Mouse (Mus musculus) small intestine, adult 2 months (tissue): ENCODE measurements at regions not wholly inside any gene's neighbourhood (a gene's known extent, or its start where the extent isn't known, plus 50 kb on each side); places are given as distances from the start of the nearest gene placed in this dataset.

Experiments
- H3K27ac ChIP-seq: fragments of 200-500 bp; 2 replicates; pipeline ENCODE4 v1.5.1; 2012; ENCODE audit warnings: low read depth, low read length, control low read depth, inconsistent platforms; ENCODE audit not compliant: insufficient read depth
- H3K27me3 ChIP-seq: fragments of 200-500 bp; 2 replicates; pipeline ENCODE4 v1.6.1; 2012; ENCODE audit warnings: mild to moderate bottlenecking, moderate library complexity, low read length, inconsistent platforms; ENCODE audit not compliant: control insufficient read depth, insufficient read depth
- H3K36me3 ChIP-seq: fragments of 200-500 bp; 2 replicates; pipeline ENCODE4 v1.6.1; 2012; ENCODE audit warnings: mild to moderate bottlenecking, low read length, control low read depth, inconsistent platforms; ENCODE audit not compliant: control insufficient read depth, insufficient read depth
- H3K4me1 ChIP-seq: fragments of 200-500 bp; 2 replicates; pipeline ENCODE4 v1.6.1; 2012; ENCODE audit warnings: low read length, inconsistent platforms, mixed read lengths; ENCODE audit not compliant: control insufficient read depth, insufficient read depth, insufficient read length
- H3K4me3 ChIP-seq: fragments of 200-500 bp; 2 replicates; pipeline ENCODE4 v1.5.1; 2012; ENCODE audit warnings: low read depth, mild to moderate bottlenecking, control low read depth, inconsistent platforms, low read length, moderate library complexity
- CTCF ChIP-seq: fragments of 200-500 bp; IDR thresholded peaks from 2 replicates; pipeline ENCODE4 v1.5.1; 2012; ENCODE audit warnings: low read depth, mild to moderate bottlenecking, control low read depth, inconsistent platforms, low read length, moderate library complexity, mixed read lengths; ENCODE audit not compliant: insufficient replicate concordance, insufficient read length; ENCODE audit errors: extremely low read depth
- POLR2A ChIP-seq: fragments of 200-500 bp; IDR thresholded peaks from 2 replicates; pipeline ENCODE4 v1.6.1; 2012; ENCODE audit warnings: low read depth, mild to moderate bottlenecking, control low read depth, inconsistent platforms, low read length, moderate library complexity
- WGBS: fragments of 180-500 bp; shearing (Covaris S2); methylation state at CpG from one replicate; pipeline ENCODE4 v1.1.7; 2018; 5-methylcytosine and 5-hydroxymethylcytosine counted together

GRCm38 (mm10) chr8:116362351-116362750, 142.4 kb upstream of the Dynlrb2 start:
- TF ChIP-seq CTCF, result no peak
- TF ChIP-seq POLR2A, result no peak
- peaks cover 3% of the 10 kb centered on the region; the same call in 1 of the 2 replicates for H3K4me1 ChIP-seq
- no peak overlapping the region for H3K4me3 ChIP-seq
- no peak overlapping the region for H3K27ac ChIP-seq
- no peaks in the 10 kb centered on the region for H3K36me3 ChIP-seq
- 11% methylated on average over 4 of the region's 4 CpGs for WGBS
- H3K27me3 ChIP-seq, result 0 out of 2 replicates have a peak, but pooled peaks cover under 1% of the 10 kb centered on the region

- peaks cover 3% of the 10 kb centered on the region; the same call in 1 of the 2 replicates for H3K4me1 ChIP-seq
- 86% methylated on average over 4 of the region's 4 CpGs for WGBS
- no peak overlapping the region for H3K4me3 ChIP-seq
- H3K36me3 ChIP-seq, result no peaks in the 10 kb centered on the region
- H3K27me3 ChIP-seq, result no peaks in the 10 kb centered on the region
- TF ChIP-seq POLR2A (no peak), CTCF (no peak)
- no peak overlapping the region for H3K27ac ChIP-seq
Observed at GRCm38 (mm10) chr8:116359761-116360160, 145.0 kb upstream of the Dynlrb2 start.

GRCm38 (mm10) chr8:116354756-116355155, 150.0 kb upstream of the Dynlrb2 start:
- 90% methylated on average over 6 of the region's 6 CpGs for WGBS
- TF ChIP-seq CTCF, result no peak
- H3K27ac ChIP-seq, result no peak overlapping the region

GRCm38 (mm10) chr8:116353911-116354310, 150.9 kb upstream of the Dynlrb2 start:
- Histone ChIP-seq H3K4me1 (peaks cover 3% of the 10 kb centered on the region; the same call in 1 of the 2 replicates), H3K36me3 (no peaks in the 10 kb centered on the region)

More at GRCm38 (mm10) chr8:116354756-116355155, 150.0 kb upstream of the Dynlrb2 start:
- H3K4me1 ChIP-seq, result peaks cover 3% of the 10 kb centered on the region; the same call in 1 of the 2 replicates
- no peaks in the 10 kb centered on the region for H3K36me3 ChIP-seq
- H3K4me3 ChIP-seq, result no peak overlapping the region
- no peaks in the 10 kb centered on the region for H3K27me3 ChIP-seq

GRCm38 (mm10) chr8:116352635-116353034, 152.1 kb upstream of the Dynlrb2 start:
- Histone ChIP-seq H3K36me3 (no peaks in the 10 kb centered on the region), H3K27ac (no peak overlapping the region), H3K27me3 (no peaks in the 10 kb centered on the region), H3K4me3 (no peak overlapping the region), H3K4me1 (peaks cover 3% of the 10 kb centered on the region; the same call in 1 of the 2 replicates)
- TF ChIP-seq CTCF (no peak), POLR2A (no peak)
- WGBS, result 79% methylated on average over 2 of the region's 2 CpGs

More at GRCm38 (mm10) chr8:116353911-116354310, 150.9 kb upstream of the Dynlrb2 start:
- no peaks in the 10 kb centered on the region for H3K27me3 ChIP-seq
- no peak for TF ChIP-seq POLR2A
- TF ChIP-seq CTCF, result no peak
- H3K4me3 ChIP-seq, result no peak overlapping the region
- peak overlapping the region; percentile 90 for H3K27ac ChIP-seq
- WGBS, result 31% methylated on average over 5 of the region's 5 CpGs

GRCm38 (mm10) chr8:116348971-116349370, 155.8 kb upstream of the Dynlrb2 start:
- TF ChIP-seq CTCF (no peak), POLR2A (no peak)
- Histone ChIP-seq H3K36me3 (no peaks in the 10 kb centered on the region), H3K27me3 (no peaks in the 10 kb centered on the region), H3K4me1 (peaks cover 3% of the 10 kb centered on the region; the same call in 1 of the 2 replicates), H3K27ac (no peak overlapping the region), H3K4me3 (no peak overlapping the region)
- WGBS, result 84% methylated on average over 8 of the region's 8 CpGs

- Histone ChIP-seq H3K27ac (no peak overlapping the region), H3K36me3 (no peaks in the 10 kb centered on the region), H3K4me1 (no peaks in the 10 kb centered on the region), H3K27me3 (no peaks in the 10 kb centered on the region), H3K4me3 (no peak overlapping the region)
- TF ChIP-seq POLR2A (no peak), CTCF (no peak)
- whole genome bisulfite sequencing, result 87% methylated on average over 5 of the region's 5 CpGs
Observed at GRCm38 (mm10) chr8:116346990-116347389, 157.8 kb upstream of the Dynlrb2 start.

GRCm38 (mm10) chr8:116344590-116345222, 160.1 kb upstream of the Dynlrb2 start:
- Histone ChIP-seq H3K4me3 (no peak overlapping the region), H3K27ac (no peak overlapping the region), H3K4me1 (no peaks in the 10 kb centered on the region), H3K36me3 (no peaks in the 10 kb centered on the region), H3K27me3 (no peaks in the 10 kb centered on the region)
- no peak for TF ChIP-seq POLR2A
- TF ChIP-seq CTCF, result no peak
- WGBS, result 69% methylated on average over 5 of the region's 5 CpGs
